Mouse (Mus musculus) testis, adult 2 months (tissue): ENCODE data around the gene Sox5.

ENCODE experiments used
- CTCF ChIP-seq: fragments of 200-500 bp; IDR thresholded peaks from 2 replicates; pipeline ENCODE4 v1.5.1; 2012; ENCODE audit warnings: low read depth, mild to moderate bottlenecking, inconsistent platforms, low read length, moderate library complexity; ENCODE audit not compliant: control insufficient read depth, insufficient read depth, insufficient replicate concordance
- POLR2A ChIP-seq: fragments of 200-500 bp; IDR thresholded peaks from 2 replicates; pipeline ENCODE4 v1.6.1; 2012; ENCODE audit warnings: low read depth, mild to moderate bottlenecking, inconsistent platforms, low read length, moderate library complexity; ENCODE audit not compliant: control insufficient read depth

DNA sequence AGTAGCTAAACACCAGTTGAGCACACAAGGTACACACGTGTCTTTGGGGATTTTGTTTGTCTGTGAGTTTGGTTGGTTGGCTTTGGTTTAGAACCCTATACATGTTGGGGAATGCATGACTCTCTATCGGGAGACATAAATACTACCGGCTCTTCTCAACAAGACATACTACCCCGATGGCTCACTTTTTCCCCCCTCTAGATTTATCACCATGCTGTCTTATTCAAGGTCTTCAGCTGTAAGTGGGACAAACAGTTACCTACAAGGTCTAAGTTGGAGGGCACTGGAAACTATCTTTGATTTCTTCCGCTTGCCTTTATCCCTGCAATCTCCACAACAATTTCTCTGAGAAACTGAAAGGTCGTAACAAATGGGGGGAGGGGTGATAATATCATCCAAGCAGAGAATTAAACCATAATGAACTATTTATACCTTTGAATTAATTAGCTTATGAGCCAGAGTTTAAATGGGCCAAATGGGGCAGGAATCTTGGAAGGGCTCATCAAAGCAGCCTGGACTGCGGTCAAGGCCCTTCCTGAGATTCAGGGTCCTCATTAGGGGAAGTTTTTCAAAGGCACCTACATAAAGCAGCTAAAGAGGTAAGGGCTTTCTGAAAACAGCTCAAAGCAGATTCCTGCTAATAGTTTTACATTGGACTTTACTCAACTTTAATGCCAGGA, 4.3 kb downstream of the Sox5 start:
- no peak for TF ChIP-seq CTCF
- TF ChIP-seq POLR2A: no peak
